Mouse (Mus musculus) forebrain, embryonic 13.5 days (tissue): ENCODE results near the gene Ccnl1. TPM values are rescaled to one million over a fixed set of nuclear protein-coding genes. Genes with fewer than 3 reads are reported as not detected.

Experiments
- ATAC-seq: fragments of 200-750 bp; cut with Nextera tagmentation; 2 replicates; pipeline ENCODE4 v1.8.0; 2017
- H3K27ac ChIP-seq: fragments of 300-500 bp; sonication (generic); 2 replicates; pipeline ENCODE4 v1.5.1; 2015; ENCODE audit warnings: inconsistent platforms, mild to moderate bottlenecking, moderate library complexity
- H3K27me3 ChIP-seq: fragments of 300-500 bp; sonication (generic); 2 replicates; pipeline ENCODE4 v1.6.1; 2015; ENCODE audit warnings: mild to moderate bottlenecking, inconsistent platforms
- H3K36me3 ChIP-seq: fragments of 300-500 bp; sonication (generic); 2 replicates; pipeline ENCODE4 v1.6.1; 2015; ENCODE audit warnings: mild to moderate bottlenecking, inconsistent platforms; ENCODE audit not compliant: poor library complexity, severe bottlenecking
- H3K4me1 ChIP-seq: fragments of 300-500 bp; sonication (generic); 2 replicates; pipeline ENCODE4 v1.6.1; 2015; ENCODE audit warnings: inconsistent platforms
- H3K4me2 ChIP-seq: fragments of 300-500 bp; sonication (generic); 2 replicates; pipeline ENCODE4 v1.6.1; 2015; ENCODE audit warnings: inconsistent platforms, mild to moderate bottlenecking, moderate library complexity
- H3K4me3 ChIP-seq: fragments of 300-500 bp; sonication (generic); 2 replicates; pipeline ENCODE4 v1.5.1; 2015; ENCODE audit warnings: mild to moderate bottlenecking, inconsistent platforms
- H3K9ac ChIP-seq: fragments of 300-500 bp; sonication (generic); 2 replicates; pipeline ENCODE4 v1.6.1; 2015; ENCODE audit warnings: mild to moderate bottlenecking, inconsistent platforms
- H3K9me3 ChIP-seq: fragments of 300-500 bp; sonication (generic); replicated peaks from 2 replicates; pipeline ENCODE4 v1.6.1; 2016; ENCODE audit warnings: inconsistent platforms
- WGBS: fragments of 180-500 bp; shearing (Covaris S2); methylation state at CpG from one replicate; pipeline ENCODE4 v1.1.7; 2015; 5-methylcytosine and 5-hydroxymethylcytosine counted together
- polyA plus RNA-seq: library from polyadenylated mRNA; unstranded; fragments of >200 nt; fragmentation: Nextera tagmentation; extraction: Ambion mirVana; gene quantifications from 2 replicates; pipeline ENCODE4 v1.2.1, GENCODE M21; 2015

The Ccnl1 gene
- 86.3 and 95.3 TPM in 2 replicates for polyA plus RNA-seq

DNA sequence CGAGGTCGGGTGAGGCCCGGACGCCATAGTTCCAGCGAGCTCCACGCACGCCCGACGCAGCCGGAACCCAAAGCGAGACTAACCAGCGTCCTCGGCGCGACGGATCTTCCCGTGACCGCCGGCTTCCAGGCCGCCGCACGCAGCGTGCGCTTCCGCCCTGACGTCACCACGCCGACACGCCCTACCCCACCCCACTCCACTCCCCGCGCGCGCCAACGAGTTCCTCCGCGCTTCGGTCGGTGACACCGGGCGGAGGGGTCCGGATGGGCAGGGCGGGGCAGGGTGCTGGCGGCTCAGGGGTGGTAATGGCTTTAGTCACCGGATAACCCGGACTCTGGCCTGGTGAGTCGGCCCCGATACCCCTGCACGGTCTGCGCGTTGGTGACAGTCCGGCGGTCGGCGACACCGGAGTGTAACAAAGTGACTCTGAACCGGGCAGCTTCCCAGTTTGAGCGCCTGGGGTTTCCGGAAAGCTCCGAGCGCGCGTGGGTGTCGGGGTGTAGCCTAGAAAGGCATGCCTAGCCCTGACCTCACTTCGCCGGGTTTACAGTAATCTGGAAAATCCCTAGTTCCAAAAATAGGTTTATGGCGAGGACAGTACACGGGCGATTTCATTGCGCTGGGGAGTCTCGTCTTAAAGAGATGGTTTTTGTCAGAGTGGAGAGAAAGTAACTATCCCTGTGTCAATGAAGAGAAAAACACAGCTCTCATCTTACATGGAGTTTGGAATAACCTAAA lies at the start of gene Ccnl1:
Gene Ccnl1, minus strand, starts transcription at position 148 of the 738 bp plus-strand sequence.
- H3K36me3 ChIP-seq: peaks cover 22% of the 10 kb centered on the region
- under 1% methylated on average over 58 of the region's 70 CpGs for WGBS
- peak; percentile 97 for ATAC-seq

DNA sequence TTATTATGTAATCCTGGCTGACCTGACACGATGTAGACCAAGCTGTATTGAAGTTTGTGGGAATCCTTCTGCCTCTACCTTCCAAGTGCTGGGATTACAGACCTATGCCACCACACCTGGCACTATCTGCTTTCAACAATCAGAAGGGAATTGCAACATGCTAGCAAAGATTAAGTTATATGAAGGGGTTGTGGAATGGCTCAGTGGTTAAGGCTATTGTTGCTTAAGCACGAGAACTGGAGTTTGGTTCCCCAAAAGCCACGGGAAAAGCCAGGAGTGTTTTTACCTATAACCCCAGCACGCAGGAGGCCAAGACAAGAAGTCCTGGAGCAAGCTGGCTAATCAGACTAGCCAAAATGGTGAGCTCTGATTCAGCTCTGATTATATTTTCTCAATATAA lies 46.9 kb upstream of the Ccnl1 start:
- H3K27ac ChIP-seq: no peak overlapping the region
- H3K4me1 ChIP-seq: no peaks in the 10 kb centered on the region
- H3K36me3 ChIP-seq: no peaks in the 10 kb centered on the region
- no peak overlapping the region for H3K4me3 ChIP-seq
- no peaks in the 10 kb centered on the region for H3K9me3 ChIP-seq
- WGBS: 81% methylated on average over 4 of the region's 4 CpGs
- H3K27me3 ChIP-seq: no peaks in the 10 kb centered on the region
- no peak overlapping the region for H3K4me2 ChIP-seq
- no peak for ATAC-seq
- no peak overlapping the region for H3K9ac ChIP-seq

More for the DNA sequence above, at the start of gene Ccnl1:
- no peaks in the 10 kb centered on the region for H3K9me3 ChIP-seq
- H3K4me2 ChIP-seq: peak within 1 kb of the TSS; percentile 91
- peaks cover 42% of the 10 kb centered on the region for H3K4me1 ChIP-seq
- peak within 1 kb of the TSS; percentile 98 for H3K4me3 ChIP-seq
- no peaks in the 10 kb centered on the region for H3K27me3 ChIP-seq
- H3K9ac ChIP-seq: peak within 1 kb of the TSS; percentile 99
- peak within 1 kb of the TSS; percentile 99 for H3K27ac ChIP-seq

DNA sequence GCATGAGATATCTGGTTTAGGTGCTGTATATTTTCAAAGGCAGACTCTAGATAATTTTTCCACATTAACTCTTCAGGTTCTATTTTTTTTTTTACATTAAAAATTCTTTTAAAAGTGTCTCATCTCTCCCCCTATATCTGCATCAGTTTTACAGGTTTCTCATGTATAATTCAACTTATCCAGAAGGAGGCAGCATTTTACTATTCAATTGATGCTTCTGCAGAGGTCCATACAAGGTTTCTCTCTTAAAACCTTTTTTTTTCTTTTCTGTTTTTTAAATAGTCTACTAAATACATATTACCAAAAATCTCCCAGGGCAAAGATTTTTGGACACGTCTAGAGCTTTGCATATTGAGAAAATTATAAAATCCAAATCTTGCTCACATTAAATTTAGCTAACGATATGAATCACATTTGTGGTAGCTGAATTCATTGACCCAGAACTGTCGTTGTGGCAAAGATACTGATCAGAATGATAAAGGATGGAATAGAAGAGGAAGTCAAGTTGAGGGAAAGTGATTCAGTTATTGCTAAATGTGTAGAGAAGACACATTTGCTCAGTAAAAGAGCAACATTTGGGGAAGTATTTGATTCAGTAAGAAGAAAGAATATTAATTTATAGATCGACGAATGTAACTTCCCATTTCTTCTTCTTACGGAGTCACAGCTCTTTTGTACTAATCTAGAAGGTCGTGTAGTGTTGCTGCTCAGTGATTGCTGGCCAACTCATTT lies 46.3 kb upstream of the Ccnl1 start:
- H3K4me2 ChIP-seq: no peak overlapping the region
- 0 out of 2 replicates have a peak, but pooled peaks have one; percentile 24 for ATAC-seq
- H3K4me1 ChIP-seq: no peaks in the 10 kb centered on the region
- 69% methylated on average over 7 of the region's 7 CpGs for WGBS
- no peak overlapping the region for H3K4me3 ChIP-seq
- H3K27me3 ChIP-seq: no peaks in the 10 kb centered on the region
- H3K27ac ChIP-seq: no peak overlapping the region
- H3K36me3 ChIP-seq: no peaks in the 10 kb centered on the region
- no peak overlapping the region for H3K9ac ChIP-seq
- no peaks in the 10 kb centered on the region for H3K9me3 ChIP-seq

DNA sequence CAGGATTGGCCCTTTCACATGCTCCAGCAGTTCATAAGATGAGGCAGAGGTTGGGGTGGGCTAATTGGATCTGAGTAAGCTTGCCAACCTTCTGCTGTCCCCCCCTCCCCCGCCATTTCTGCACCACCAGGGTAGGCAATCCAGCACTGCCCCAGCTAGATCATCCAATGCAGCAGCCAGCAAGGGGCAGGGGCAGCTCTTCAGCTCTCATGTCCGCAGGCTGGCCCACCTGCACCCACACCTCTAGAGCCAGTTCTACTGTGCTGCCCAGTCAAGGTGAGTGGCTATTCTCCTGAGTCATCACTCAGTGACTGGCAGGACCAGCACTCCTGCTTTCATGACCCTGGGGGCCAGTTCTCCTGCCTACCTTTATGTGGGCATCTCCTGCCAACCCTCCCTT lies 42.4 kb upstream of the Ccnl1 start:
- Histone ChIP-seq H3K27ac (no peak overlapping the region), H3K36me3 (no peaks in the 10 kb centered on the region), H3K27me3 (no peaks in the 10 kb centered on the region), H3K9ac (no peak overlapping the region), H3K4me3 (no peak overlapping the region), H3K9me3 (no peaks in the 10 kb centered on the region), H3K4me1 (no peaks in the 10 kb centered on the region), H3K4me2 (no peak overlapping the region)
- ATAC-seq: 0 out of 2 replicates have a peak, but pooled peaks have one; percentile 24
- 86% methylated on average over 2 of the region's 2 CpGs for WGBS

DNA sequence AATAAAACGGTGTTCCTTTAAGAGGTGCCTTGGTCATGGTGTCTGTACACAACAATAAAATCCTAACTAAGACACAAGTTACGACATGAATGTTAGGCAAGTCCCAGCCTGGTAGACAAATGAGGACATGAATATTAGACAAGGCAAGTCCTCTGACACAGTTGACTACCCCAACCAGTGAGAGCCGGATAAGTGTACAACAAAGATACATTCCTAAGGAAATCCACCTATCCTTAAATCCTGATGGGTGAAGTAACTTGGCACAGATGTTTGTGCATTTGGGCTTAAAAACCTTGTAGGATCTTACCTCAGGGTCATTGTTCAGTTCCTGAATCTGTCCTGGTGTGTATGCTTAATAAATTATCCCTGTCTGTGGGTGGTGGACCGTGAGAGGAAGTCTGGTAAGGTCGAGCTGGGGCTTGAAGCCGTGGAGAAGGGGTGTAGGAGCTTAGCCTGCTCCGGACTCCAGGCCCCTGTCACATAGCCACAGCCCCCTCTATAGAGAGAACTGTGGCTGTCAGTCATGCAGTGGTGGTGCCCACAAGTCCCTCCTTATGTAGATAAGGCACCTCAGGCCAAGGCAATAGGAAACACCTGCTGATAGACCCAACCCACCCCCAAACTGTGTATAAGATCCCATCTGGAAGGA lies 39.4 kb upstream of the Ccnl1 start:
- H3K4me2 ChIP-seq: no peak overlapping the region
- no peak overlapping the region for H3K9ac ChIP-seq
- H3K27ac ChIP-seq: no peak overlapping the region
- no peaks in the 10 kb centered on the region for H3K27me3 ChIP-seq
- H3K4me3 ChIP-seq: no peak overlapping the region
- WGBS: 80% methylated on average over 7 of the region's 7 CpGs
- ATAC-seq: no peak
- H3K4me1 ChIP-seq: no peaks in the 10 kb centered on the region
- H3K9me3 ChIP-seq: no peaks in the 10 kb centered on the region
- H3K36me3 ChIP-seq: no peaks in the 10 kb centered on the region

DNA sequence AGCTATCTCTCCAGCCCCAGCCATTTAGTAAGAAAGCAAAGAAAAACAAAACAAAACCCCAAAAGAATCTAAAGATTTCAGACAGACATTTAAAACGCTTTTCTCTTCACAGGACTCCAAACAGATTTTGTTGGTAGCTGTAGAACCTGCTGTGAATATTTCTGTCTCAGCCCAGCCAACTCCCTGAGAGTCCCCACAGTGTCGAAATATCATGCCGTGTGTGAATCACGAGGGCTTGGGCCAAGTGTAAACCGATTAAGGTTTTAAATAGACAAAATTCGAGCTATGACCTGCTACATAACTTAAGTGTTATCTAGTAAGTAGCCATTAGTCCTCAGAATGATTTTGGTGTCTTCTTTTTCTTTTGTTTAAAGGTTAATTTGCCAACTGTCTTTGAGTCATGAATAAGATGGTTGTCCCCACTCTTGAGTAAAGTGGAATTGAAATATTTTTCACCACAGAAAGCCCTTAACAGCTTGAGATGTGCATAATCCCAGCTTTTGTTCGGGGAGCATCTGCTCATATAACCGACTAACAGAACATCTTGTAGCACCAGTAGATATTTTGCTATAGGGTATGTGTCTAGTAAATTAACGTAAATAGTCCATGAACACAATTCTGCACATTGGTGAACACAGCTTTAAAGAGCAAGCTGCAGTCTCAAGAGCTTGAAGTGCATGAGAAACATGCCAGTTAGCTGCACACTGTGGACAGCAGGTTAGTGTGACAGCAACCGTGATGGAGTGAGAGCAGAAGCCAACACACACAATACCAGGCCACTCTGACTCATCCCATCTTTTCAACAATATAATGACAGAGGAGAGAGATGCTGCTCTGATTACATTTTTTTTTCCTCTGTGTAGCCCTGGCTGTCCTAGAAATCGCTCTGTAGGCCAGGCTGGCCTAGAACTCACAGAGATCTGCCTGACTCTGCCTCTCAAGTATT lies 34.6 kb upstream of the Ccnl1 start:
- Histone ChIP-seq H3K27ac (no peak overlapping the region), H3K4me2 (no peak overlapping the region), H3K4me1 (no peaks in the 10 kb centered on the region), H3K36me3 (no peaks in the 10 kb centered on the region), H3K27me3 (no peaks in the 10 kb centered on the region), H3K4me3 (no peak overlapping the region), H3K9ac (no peak overlapping the region), H3K9me3 (no peaks in the 10 kb centered on the region)
- 70% methylated on average over 11 of the region's 11 CpGs for WGBS
- no peak for ATAC-seq

DNA sequence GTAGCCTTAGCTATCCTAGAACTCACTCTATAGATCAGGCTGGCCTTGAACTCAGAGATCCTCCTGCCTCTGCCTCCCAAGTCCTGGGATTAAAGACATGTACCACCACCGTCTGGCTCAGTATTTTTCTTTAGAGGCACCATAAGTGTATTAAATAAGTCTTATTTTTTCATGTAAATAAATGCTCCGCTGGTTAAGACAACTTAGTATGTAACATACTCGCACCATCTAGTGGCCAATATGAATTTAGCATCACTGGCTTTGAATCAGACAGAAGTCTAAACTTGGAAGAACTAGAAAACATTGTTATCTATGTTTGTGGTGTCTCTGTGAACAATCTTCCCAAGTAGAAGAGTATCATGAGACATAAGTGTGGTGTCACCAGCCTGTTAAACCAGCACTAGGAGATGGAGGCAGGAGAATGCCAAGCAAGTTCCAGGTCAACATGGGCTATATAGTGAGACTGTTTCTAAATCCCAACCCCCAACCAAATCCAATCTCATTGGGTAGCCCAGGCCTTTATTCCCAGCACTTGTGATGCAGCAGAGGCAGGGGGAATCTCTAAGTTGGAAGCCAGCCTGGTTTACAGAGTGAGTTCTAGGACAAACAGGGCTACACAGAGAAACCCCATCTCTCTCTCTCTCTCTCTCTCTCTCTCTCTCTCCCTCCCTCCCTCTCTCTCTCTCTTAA lies 33.1 kb upstream of the Ccnl1 start:
- H3K9me3 ChIP-seq: no peaks in the 10 kb centered on the region
- no peak overlapping the region for H3K27ac ChIP-seq
- H3K4me1 ChIP-seq: no peaks in the 10 kb centered on the region
- H3K27me3 ChIP-seq: no peaks in the 10 kb centered on the region
- no peak overlapping the region for H3K9ac ChIP-seq
- no peak overlapping the region for H3K4me3 ChIP-seq
- ATAC-seq: peak; percentile 57
- WGBS: 14% methylated on average over 3 of the region's 3 CpGs
- no peak overlapping the region for H3K4me2 ChIP-seq
- no peaks in the 10 kb centered on the region for H3K36me3 ChIP-seq

DNA sequence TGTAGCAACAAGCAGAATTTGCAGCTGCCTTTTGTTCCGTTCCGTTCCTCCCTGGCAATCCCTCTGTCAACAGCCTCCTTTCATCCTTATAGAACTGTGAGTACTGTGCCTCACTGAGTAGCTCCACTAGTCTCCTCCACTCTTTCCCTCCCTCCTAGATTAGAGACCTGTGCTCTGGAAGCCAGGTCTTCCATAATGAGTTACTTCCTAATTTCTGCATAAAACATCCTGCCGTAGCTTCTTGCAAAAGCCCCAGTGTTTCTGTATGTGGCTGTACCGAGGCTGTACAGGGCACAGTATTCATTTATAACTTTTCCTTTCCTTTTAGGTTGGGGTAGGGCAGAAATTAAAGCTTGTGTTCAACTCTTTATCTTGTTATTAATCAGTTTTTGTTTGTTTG lies 32.5 kb upstream of the Ccnl1 start:
- 79% methylated on average over 4 of the region's 4 CpGs for WGBS
- H3K36me3 ChIP-seq: no peaks in the 10 kb centered on the region
- ATAC-seq: no peak

DNA sequence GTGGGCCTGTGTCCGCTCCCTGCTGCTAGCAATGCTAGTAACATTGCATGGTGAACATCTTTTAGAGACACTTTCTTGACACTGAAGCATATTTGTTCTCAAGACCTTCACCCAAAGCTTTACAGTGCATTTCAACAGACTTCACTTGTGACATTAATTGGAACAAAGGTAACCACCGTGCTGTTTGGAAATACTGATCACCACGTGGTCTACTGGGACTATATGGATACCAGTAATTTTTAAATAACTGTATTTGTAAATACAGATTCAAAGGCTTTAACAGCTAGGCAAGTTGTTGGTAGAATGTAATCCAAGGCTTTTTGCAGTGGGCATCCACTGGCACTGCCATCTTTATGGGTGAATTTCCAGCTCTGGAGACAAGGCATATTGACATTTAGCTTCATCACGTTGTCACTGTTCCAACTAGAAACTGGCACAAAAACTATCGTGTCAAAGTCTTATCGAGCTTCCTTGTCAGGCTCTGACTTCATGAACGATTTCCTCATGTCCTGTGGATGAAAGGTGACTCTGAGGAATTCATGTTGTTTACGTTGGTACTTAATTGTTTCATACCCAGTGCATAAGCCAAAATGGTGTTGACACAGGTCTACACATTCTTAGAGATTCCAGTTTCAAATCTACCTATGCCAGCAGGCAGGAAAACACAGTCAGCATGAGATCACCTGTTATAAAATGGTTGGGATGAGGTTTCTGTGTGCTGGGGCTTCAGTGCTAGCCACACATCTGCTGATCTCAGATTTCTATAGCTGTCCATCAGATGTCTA lies 30.9 kb upstream of the Ccnl1 start:
- Histone ChIP-seq H3K27ac (no peak overlapping the region), H3K4me1 (no peaks in the 10 kb centered on the region), H3K36me3 (no peaks in the 10 kb centered on the region), H3K9ac (no peak overlapping the region), H3K4me2 (no peak overlapping the region), H3K4me3 (no peak overlapping the region), H3K27me3 (no peaks in the 10 kb centered on the region), H3K9me3 (no peaks in the 10 kb centered on the region)
- ATAC-seq: no peak
- WGBS: 85% methylated on average over 8 of the region's 8 CpGs

More for the DNA sequence above, 32.5 kb upstream of the Ccnl1 start:
- no peak overlapping the region for H3K27ac ChIP-seq
- no peak overlapping the region for H3K4me2 ChIP-seq
- H3K9me3 ChIP-seq: no peaks in the 10 kb centered on the region
- H3K4me3 ChIP-seq: no peak overlapping the region
- H3K9ac ChIP-seq: no peak overlapping the region
- no peaks in the 10 kb centered on the region for H3K27me3 ChIP-seq
- H3K4me1 ChIP-seq: no peaks in the 10 kb centered on the region

DNA sequence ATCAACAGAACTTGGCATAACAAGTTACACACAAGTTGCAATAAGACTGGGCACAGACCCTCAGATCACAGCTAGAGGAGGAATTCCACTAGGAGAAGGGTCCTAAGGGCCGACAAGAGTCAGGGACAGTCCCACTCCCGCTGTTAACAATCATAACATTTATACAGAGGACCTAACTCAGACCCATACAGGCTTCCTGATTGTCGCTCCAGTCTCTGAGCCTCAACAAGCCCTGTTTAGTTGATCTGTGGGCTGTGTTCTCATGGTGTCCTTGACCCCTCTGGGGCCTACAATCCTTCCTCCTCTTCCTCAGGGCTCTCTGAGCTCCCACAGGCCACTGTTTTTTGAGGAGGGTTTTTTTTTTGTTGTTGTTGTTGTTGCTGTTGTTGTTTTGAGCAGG lies 18.2 kb upstream of the Ccnl1 start:
- H3K27ac ChIP-seq: no peak overlapping the region
- H3K4me3 ChIP-seq: no peak overlapping the region
- peaks cover 15% of the 10 kb centered on the region for H3K4me1 ChIP-seq
- H3K27me3 ChIP-seq: no peaks in the 10 kb centered on the region
- H3K36me3 ChIP-seq: no peaks in the 10 kb centered on the region
- H3K9me3 ChIP-seq: no peaks in the 10 kb centered on the region
- no peak overlapping the region for H3K9ac ChIP-seq
- WGBS: 41% methylated on average over 3 of the region's 3 CpGs
- H3K4me2 ChIP-seq: no peak overlapping the region
- ATAC-seq: no peak
